Mouse (Mus musculus): ENCODE measurements around the gene Tvp23a. TPM values are rescaled to one million over a fixed set of nuclear protein-coding genes. Genes with fewer than 3 reads are reported as not detected.

Gene Tvp23a
- total and polyA plus RNA-seq, 3 experiments, result 0.11 TPM; not detected in 2

- Histone ChIP-seq H3K4me1 (ENCODE audit: insufficient read depth, low read depth, low read length) (no peaks in the 10 kb centered on the region), H3K4me3 (ENCODE audit: low read depth, low read length) (no peak within 1 kb of the TSS), H3K9me3 (replicated peaks) (no peaks in the 10 kb centered on the region), H3K36me3 (replicated peaks) (no peaks in the 10 kb centered on the region), H3K27me3 (ENCODE audit: insufficient read depth, low read length) (peaks cover 16% of the 10 kb centered on the region; the same call in 1 of the 2 replicates)
- no peak for DNase-seq (ENCODE audit: low spot score)
- no peak for ATAC-seq (ENCODE audit: extremely low read depth, insufficient number of reproducible peaks, low FRiP score, poor library complexity, severe bottlenecking)
- 0 out of 2 replicates have a peak, but pooled peaks have one; percentile 10 for TF ChIP-seq CTCF (IDR thresholded peaks at IDR 0.05; ENCODE audit: low read depth, low read length)
- TF ChIP-seq GATA2 (IDR thresholded peaks at IDR 0.05; ENCODE audit: borderline replicate concordance, low read depth, low read length), result no peak
Observed at GRCm38 (mm10) chr16:10394699-10395540, 52.2 kb downstream of the Tvp23a start, which contains the start of gene Tekt5. Gene Tekt5, minus strand, starts transcription at chr16:10395490.

GRCm38 (mm10) chr16:10392587-10392986 lies 54.6 kb downstream of the Tvp23a start:
- H3K36me3 ChIP-seq (replicated peaks), result no peaks in the 10 kb centered on the region
- ATAC-seq (ENCODE audit: extremely low read depth, insufficient number of reproducible peaks, low FRiP score, poor library complexity, severe bottlenecking), result no peak
- no peak for DNase-seq (ENCODE audit: low spot score)
- no peaks in the 10 kb centered on the region for H3K9me3 ChIP-seq (replicated peaks)
- no peak for TF ChIP-seq GATA2 (IDR thresholded peaks at IDR 0.05; ENCODE audit: borderline replicate concordance, low read depth, low read length)
- peaks cover 10% of the 10 kb centered on the region for H3K4me1 ChIP-seq (ENCODE audit: insufficient read depth, low read depth, low read length)
- peaks cover 16% of the 10 kb centered on the region; the same call in 1 of the 2 replicates for H3K27me3 ChIP-seq (ENCODE audit: insufficient read depth, low read length)
- H3K4me3 ChIP-seq (ENCODE audit: low read depth, low read length), result no peak overlapping the region

- Histone ChIP-seq H3K4me3 (ENCODE audit: low read depth, low read length) (no peak overlapping the region), H3K27me3 (ENCODE audit: insufficient read depth, low read length) (0 out of 2 replicates have a peak, but pooled peaks cover 3% of the 10 kb centered on the region), H3K4me1 (ENCODE audit: insufficient read depth, low read depth, low read length) (peaks cover 36% of the 10 kb centered on the region), H3K36me3 (replicated peaks) (no peaks in the 10 kb centered on the region), H3K9me3 (replicated peaks) (no peaks in the 10 kb centered on the region)
- ATAC-seq (ENCODE audit: extremely low read depth, insufficient number of reproducible peaks, low FRiP score, poor library complexity, severe bottlenecking) (no peak), DNase-seq (ENCODE audit: low spot score) (no peak)
- no peak for TF ChIP-seq GATA1 (IDR thresholded peaks at IDR 0.05; ENCODE audit: borderline replicate concordance, low read length)
- TF ChIP-seq TAL1 (conservative IDR thresholded peaks at IDR 0.05; ENCODE audit: low read depth, low read length), result no peak
- no peak for TF ChIP-seq POLR2AphosphoS5 (IDR thresholded peaks at IDR 0.05; ENCODE audit: insufficient replicate concordance, low read depth, low read length)
Observed at GRCm38 (mm10) chr16:10388634-10389365, 58.4 kb downstream of the Tvp23a start.

DNA sequence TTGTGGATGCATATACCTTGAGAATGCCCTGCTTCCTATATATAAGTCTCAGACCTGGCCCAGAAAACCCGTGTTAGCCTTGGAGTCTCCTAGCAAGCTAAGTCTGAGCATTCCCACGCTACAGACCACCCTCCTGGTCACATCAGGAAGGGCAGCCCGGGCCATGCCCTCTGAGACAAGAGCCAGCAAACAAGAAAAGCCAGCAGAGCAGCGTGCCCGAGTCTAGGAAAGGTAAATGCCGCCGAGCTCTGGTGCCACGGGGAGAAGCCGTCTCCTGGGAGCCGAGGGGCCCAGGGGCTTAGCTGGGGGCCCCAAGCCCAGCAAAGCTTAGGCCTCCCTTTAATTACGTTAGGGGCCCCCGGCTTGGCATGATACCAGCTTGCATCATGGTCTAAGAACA lies 61.9 kb downstream of the Tvp23a start:
- TF ChIP-seq GATA2 (IDR thresholded peaks at IDR 0.05; ENCODE audit: borderline replicate concordance, low read depth, low read length) (no peak), CTCF (IDR thresholded peaks at IDR 0.05; ENCODE audit: low read depth, low read length) (no peak), POLR2AphosphoS5 (IDR thresholded peaks at IDR 0.05; ENCODE audit: insufficient replicate concordance, low read depth, low read length) (no peak), GATA1 (IDR thresholded peaks at IDR 0.05; ENCODE audit: borderline replicate concordance, low read length) (no peak), TAL1 (conservative IDR thresholded peaks at IDR 0.05; ENCODE audit: low read depth, low read length) (no peak)
- H3K4me3 ChIP-seq (ENCODE audit: low read depth, low read length), result peak overlapping the region; percentile 70
- DNase-seq (ENCODE audit: low spot score) (peak; percentile 22), ATAC-seq (ENCODE audit: extremely low read depth, insufficient number of reproducible peaks, low FRiP score, poor library complexity, severe bottlenecking) (no peak)
- peaks cover 58% of the 10 kb centered on the region for H3K4me1 ChIP-seq (ENCODE audit: insufficient read depth, low read depth, low read length)
- H3K27me3 ChIP-seq (ENCODE audit: insufficient read depth, low read length), result no peaks in the 10 kb centered on the region
- H3K36me3 ChIP-seq (replicated peaks), result no peaks in the 10 kb centered on the region
- H3K9me3 ChIP-seq (replicated peaks), result no peaks in the 10 kb centered on the region

DNA sequence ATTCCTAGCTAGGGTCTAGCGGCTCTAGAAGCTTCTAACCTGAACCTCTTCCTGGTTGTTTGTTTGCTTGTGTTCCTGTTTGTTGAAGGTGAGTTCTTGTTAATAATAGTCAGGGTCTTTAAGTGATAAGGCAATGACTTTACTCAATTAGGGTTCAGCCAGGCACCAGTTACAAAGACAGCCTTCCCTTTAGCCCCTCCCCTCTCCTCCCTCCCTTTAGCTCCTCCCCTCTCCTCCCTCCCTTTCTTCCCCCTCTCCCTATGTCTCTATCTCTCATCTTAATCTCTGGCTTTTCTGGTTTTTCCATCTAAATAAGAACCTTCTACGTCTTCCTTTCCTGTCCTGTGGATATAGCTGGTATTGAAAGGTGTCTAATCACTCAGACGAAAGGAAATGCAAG lies 62.6 kb downstream of the Tvp23a start:
- Histone ChIP-seq H3K9me3 (replicated peaks) (no peaks in the 10 kb centered on the region), H3K36me3 (replicated peaks) (no peaks in the 10 kb centered on the region), H3K4me1 (ENCODE audit: insufficient read depth, low read depth, low read length) (peaks cover 58% of the 10 kb centered on the region), H3K27me3 (ENCODE audit: insufficient read depth, low read length) (no peaks in the 10 kb centered on the region), H3K4me3 (ENCODE audit: low read depth, low read length) (peak overlapping the region; percentile 70)
- peak; percentile 76 for ATAC-seq (ENCODE audit: extremely low read depth, insufficient number of reproducible peaks, low FRiP score, poor library complexity, severe bottlenecking)
- TF ChIP-seq TAL1 (conservative IDR thresholded peaks at IDR 0.05; ENCODE audit: low read depth, low read length) (no peak), CTCF (IDR thresholded peaks at IDR 0.05; ENCODE audit: low read depth, low read length) (no peak), POLR2AphosphoS5 (IDR thresholded peaks at IDR 0.05; ENCODE audit: insufficient replicate concordance, low read depth, low read length) (no peak)
- peak; percentile 51 for DNase-seq (ENCODE audit: low spot score)

DNA sequence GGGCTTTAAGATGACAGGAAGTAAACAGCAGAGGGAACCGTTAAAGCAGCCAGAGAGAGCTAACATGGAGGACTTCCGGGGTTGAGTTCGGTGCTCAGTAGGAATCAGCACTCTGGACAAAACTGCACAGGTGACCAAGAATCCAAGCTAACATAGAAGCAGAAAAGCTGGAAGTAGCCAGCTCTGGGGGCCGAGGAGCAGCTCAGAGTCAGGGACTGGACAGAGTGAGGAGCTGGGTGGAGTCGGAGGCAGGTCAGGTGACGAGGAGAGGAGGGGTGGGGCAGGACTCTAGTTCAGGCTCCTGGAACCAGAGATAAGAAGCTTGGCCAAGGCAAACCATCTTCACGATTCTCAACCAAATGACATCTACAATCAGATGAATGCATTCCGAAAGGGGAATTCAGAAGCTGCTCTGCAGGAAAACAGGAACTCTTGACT lies 63.1 kb downstream of the Tvp23a start:
- H3K36me3 ChIP-seq (replicated peaks), result no peaks in the 10 kb centered on the region
- DNase-seq (ENCODE audit: low spot score), result peak; percentile 72
- H3K9me3 ChIP-seq (replicated peaks), result no peaks in the 10 kb centered on the region
- ATAC-seq (ENCODE audit: extremely low read depth, insufficient number of reproducible peaks, low FRiP score, poor library complexity, severe bottlenecking), result peak; percentile 89
- H3K27me3 ChIP-seq (ENCODE audit: insufficient read depth, low read length), result peaks cover under 1% of the 10 kb centered on the region; the same call in 1 of the 2 replicates
- TF ChIP-seq TAL1 (conservative IDR thresholded peaks at IDR 0.05; ENCODE audit: low read depth, low read length) (peak; percentile 69), CTCF (IDR thresholded peaks at IDR 0.05; ENCODE audit: low read depth, low read length) (no peak), GATA2 (IDR thresholded peaks at IDR 0.05; ENCODE audit: borderline replicate concordance, low read depth, low read length) (no peak), POLR2AphosphoS5 (IDR thresholded peaks at IDR 0.05; ENCODE audit: insufficient replicate concordance, low read depth, low read length) (no peak), GATA1 (IDR thresholded peaks at IDR 0.05; ENCODE audit: borderline replicate concordance, low read length) (no peak)
- H3K4me3 ChIP-seq (ENCODE audit: low read depth, low read length), result peak overlapping the region; percentile 70; the same call in 1 of the 2 replicates
- peaks cover 58% of the 10 kb centered on the region for H3K4me1 ChIP-seq (ENCODE audit: insufficient read depth, low read depth, low read length)

Measured in G1E (cell line).